Mouse (Mus musculus) macrophage (primary cell): ENCODE measurements around the gene Serpinb7. TPM values are rescaled to one million over a fixed set of nuclear protein-coding genes. Genes with fewer than 3 reads are reported as not detected.

Experiments used
- H3K27ac ChIP-seq: fragments of 350-480 bp; formaldehyde crosslinking; 2 replicates; pipeline ENCODE4 v1.9.0; 2021
- H3K36me3 ChIP-seq: fragments of 350-480 bp; formaldehyde crosslinking; 2 replicates; pipeline ENCODE4 v1.9.0; 2021; ENCODE audit errors: inconsistent target
- H3K4me3 ChIP-seq: fragments of 350-480 bp; formaldehyde crosslinking; 2 replicates; pipeline ENCODE4 v1.9.0; 2021; ENCODE audit errors: inconsistent target
- H3K79me2 ChIP-seq: fragments of 350-480 bp; formaldehyde crosslinking; 2 replicates; pipeline ENCODE4 v1.9.0; 2021; ENCODE audit errors: inconsistent target
- WGBS: methylation state at CpG from one replicate; pipeline ENCODE4 v1.1.7; 2026; ENCODE audit warnings: inconsistent platforms; ENCODE audit not compliant: missing documents; 5-methylcytosine and 5-hydroxymethylcytosine counted together
- polyA plus RNA-seq: library from polyadenylated mRNA; stranded (reverse); fragments of 250-400 nt; gene quantifications from 3 replicates; pipeline ENCODE4 v1.2.4, GENCODE M21; 2018; ENCODE audit warnings: inconsistent platforms
- total RNA-seq, 78 experiments: library from RNA; depleted of rRNA; stranded (reverse); fragments of 250-400 nt; gene quantifications; 1 replicate in 9 of 78; 2 replicates in 24 of 78; 3 replicates in 43 of 78; 4 replicates in 2 of 78; pipeline ENCODE4 v1.2.4; 2018; ENCODE audit warnings: inconsistent platforms in 56 of 78

The Serpinb7 gene
- total RNA-seq (2018; cell fraction: chromatin; rRNA removed), result not detected
- not detected for total RNA-seq (2018; cell fraction: cytosol; rRNA removed)
- not detected for total RNA-seq (2018; cell fraction: nucleus; rRNA removed)
- polyA plus RNA-seq, result not detected in 3 replicates

DNA sequence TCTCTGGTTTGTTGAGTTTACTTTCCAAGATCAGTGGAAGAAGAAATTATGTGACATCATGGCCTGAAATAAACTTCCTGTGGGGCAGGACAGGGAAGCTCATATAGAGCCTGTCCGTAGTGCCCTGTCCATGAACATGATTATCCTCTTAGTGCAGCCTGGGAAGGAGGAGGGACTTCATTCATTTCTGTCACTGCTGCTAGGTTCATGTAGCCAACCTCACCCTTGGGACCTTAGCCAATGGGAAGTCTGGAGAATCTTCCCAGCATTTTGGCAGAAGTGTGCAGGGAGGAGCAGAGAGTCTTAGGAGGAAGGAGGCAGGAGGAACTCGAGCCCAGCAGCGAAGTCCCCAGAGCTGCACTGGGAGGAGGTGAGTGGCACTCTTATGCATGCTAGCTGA, at the start of gene Serpinb7:
Gene Serpinb7 (plus strand): TSS at position 301 of the 400 bp plus-strand sequence.
- Histone ChIP-seq H3K36me3 (no peaks in the 10 kb centered on the region), H3K27ac (no peak within 1 kb of the TSS), H3K4me3 (no peak within 1 kb of the TSS), H3K79me2 (no peaks in the 10 kb centered on the region)
- WGBS, result 71% methylated on average over 3 of the region's 3 CpGs

DNA sequence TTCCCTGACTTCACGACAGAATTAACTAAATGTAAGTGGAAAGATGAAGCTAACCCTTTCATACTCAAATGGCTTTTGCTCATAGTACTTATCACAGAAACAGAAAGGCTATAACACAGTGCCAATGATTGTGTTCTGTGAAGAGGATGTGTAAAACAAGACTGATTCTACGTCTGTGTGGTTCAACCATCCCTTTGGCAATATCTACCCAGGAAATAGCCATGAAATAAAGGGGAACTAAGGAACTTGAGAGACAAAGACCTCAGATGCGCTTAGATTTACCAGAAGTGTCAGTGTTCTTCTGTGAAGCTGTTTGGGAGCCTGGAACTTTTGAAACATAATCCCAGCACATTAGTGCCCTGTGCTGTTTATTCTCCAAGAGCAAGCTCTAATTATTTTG, 49.1 kb upstream of the Serpinb7 start:
- Histone ChIP-seq H3K4me3 (no peak overlapping the region), H3K79me2 (no peaks in the 10 kb centered on the region), H3K27ac (no peak overlapping the region), H3K36me3 (no peaks in the 10 kb centered on the region)
- 31% methylated on average over 3 of the region's 3 CpGs for WGBS

DNA sequence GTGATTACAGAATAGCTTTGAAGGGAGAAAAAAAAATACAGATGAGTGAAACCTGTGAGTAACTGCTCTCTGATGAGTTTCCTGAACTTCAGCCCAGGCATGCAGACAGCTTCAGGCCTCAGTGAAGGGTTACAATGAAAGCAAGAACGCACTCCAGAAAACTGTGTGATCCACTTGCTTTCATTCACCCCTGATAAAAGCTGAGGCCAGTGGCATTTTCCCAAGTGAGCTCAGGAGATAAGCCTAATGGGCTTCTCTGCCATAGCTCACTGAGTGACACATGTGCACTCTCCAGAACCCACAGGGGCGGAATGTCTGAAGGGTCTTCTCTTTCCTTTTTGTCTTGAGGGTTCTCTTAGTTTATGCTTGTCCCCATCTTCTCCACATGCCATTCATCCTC, 48.3 kb upstream of the Serpinb7 start:
- no peak overlapping the region for H3K27ac ChIP-seq
- no peaks in the 10 kb centered on the region for H3K79me2 ChIP-seq
- no peaks in the 10 kb centered on the region for H3K36me3 ChIP-seq
- no peak overlapping the region for H3K4me3 ChIP-seq
- 96% methylated on average over 2 of the region's 2 CpGs for WGBS

DNA sequence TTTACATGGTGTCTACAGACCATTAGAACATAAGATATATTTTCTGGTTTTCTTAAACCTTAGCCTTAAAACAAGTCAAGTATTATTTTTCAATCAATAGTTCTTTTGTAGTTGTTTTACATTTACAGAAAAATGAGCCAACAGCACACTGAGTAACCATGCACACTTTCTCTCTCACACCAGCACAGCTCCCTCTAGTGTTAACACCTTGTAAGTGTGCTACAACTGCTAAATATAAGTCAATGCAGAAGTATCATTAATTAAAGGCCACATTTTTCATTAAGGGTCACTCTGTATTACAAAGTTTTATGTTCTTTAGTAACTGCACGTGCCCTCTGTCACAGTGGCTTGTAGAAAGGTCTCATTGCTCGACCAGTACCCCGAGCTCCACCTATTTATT, 46.4 kb upstream of the Serpinb7 start:
- H3K27ac ChIP-seq, result no peak overlapping the region
- H3K4me3 ChIP-seq, result no peak overlapping the region
- no peaks in the 10 kb centered on the region for H3K79me2 ChIP-seq
- WGBS, result 63% methylated on average over 3 of the region's 3 CpGs
- H3K36me3 ChIP-seq, result no peaks in the 10 kb centered on the region

DNA sequence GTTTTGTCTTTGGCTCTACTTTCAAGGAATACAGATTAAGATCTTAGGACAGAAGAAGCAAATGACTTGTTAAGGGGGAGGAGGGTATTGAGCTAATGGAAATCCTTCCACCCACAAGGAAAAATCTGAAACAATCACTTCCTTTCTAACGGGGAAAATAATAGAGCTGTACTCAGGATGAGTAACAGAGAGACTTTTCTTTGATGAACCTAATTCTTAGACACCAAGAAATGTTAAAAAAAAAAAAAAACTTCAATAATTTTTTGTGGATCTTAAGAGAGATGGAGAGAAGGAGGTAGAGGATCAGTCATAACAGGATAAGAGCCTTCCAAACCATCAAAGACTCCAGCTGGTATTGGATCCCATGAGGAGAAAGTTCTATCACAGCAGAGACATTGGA, 38.6 kb upstream of the Serpinb7 start, which contains the start of gene Serpinb11:
Gene Serpinb11 (plus strand): TSS at position 301 of the 400 bp plus-strand sequence.
- WGBS, result 83% methylated on average over 1 of the region's 1 CpGs
- Histone ChIP-seq H3K36me3 (no peaks in the 10 kb centered on the region), H3K79me2 (no peaks in the 10 kb centered on the region), H3K4me3 (no peak within 1 kb of the TSS), H3K27ac (no peak within 1 kb of the TSS)

DNA sequence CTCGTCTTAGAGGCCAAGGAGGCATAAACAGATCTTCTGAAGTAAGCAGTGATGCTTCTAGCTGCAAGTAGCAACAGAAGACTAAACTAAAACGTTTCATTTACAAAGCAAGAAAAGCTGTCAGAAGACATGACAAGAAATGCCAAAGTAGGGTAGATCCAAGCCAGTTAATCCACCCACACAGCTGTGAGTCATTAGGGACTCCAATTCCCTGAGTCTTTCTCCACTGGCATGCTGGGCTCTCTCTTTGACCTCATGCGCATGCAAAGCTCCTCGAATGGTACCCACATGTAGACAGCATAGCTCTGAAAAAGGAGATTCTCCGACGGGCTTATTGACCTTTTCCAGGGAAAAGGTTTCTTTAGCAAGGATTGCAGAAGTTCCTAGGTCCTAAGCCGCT, 33.5 kb upstream of the Serpinb7 start:
- no peaks in the 10 kb centered on the region for H3K36me3 ChIP-seq
- 84% methylated on average over 7 of the region's 7 CpGs for WGBS

DNA sequence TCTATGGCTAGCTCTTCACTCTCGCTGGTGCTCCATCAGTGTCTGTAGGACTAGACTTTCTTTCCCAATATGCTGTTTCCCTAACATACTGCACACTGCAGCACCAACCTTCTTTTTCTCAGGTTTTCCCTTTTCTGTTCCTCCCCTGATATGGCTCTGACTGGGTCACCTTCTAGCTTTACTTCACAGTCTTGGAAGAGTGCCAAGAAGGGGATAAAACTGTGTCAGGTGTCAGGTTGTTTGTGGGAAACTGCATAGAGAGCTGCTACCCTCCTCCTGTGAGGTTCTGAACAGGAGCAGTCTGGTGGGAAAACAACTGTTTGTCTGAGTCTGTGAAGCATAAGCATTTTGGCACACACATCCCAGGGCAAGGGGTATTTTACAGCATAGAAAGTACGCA, 30.5 kb upstream of the Serpinb7 start:
- no peaks in the 10 kb centered on the region for H3K79me2 ChIP-seq
- 92% methylated on average over 2 of the region's 2 CpGs for WGBS
- H3K4me3 ChIP-seq, result no peak overlapping the region
- H3K27ac ChIP-seq, result no peak overlapping the region
- H3K36me3 ChIP-seq, result no peaks in the 10 kb centered on the region

More for the DNA sequence above, 33.5 kb upstream of the Serpinb7 start:
- Histone ChIP-seq H3K27ac (no peak overlapping the region), H3K79me2 (no peaks in the 10 kb centered on the region), H3K4me3 (no peak overlapping the region)

DNA sequence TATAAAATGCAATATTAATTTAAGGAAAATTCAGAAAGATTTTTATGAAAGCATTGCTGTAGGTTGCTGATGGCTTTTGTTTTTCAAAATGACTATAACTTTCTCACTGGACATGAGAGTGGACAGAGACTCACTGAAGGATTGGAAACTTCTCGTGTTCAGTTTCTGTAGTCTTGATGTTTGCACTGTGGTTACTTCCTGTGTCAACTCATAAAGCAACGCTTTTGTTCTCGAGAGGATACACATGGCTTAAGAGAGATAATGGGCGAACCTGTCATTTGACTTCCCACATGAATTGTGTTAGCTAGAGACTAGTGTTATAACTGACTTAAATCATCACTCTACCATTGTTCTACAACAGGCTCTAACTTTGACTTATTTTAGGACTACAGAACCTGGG, 22.5 kb upstream of the Serpinb7 start:
- no peaks in the 10 kb centered on the region for H3K36me3 ChIP-seq
- no peak overlapping the region for H3K27ac ChIP-seq
- H3K79me2 ChIP-seq, result no peaks in the 10 kb centered on the region
- H3K4me3 ChIP-seq, result no peak overlapping the region
- WGBS, result 19% methylated on average over 4 of the region's 4 CpGs

DNA sequence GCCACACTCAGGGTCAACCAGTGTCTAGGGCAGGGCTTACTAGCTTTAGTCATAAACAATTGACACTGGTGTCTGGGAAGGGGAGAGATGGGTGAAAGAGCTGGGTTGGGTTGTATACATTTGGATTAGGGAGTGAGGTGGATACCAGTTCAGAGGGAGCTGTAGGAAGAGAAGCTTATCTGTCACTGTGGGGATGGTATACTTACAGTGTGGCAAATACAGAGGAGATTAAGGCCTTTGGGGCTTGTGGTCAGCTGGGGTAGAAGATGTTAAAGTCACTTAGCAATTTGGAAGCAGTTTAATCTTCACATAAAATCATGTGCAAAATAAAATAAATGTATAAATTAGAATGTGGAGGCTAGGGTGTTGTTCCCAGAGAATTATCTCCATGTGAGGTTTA, 21.1 kb upstream of the Serpinb7 start:
- no peaks in the 10 kb centered on the region for H3K36me3 ChIP-seq
- no peak overlapping the region for H3K27ac ChIP-seq
- H3K79me2 ChIP-seq, result no peaks in the 10 kb centered on the region
- H3K4me3 ChIP-seq, result no peak overlapping the region

DNA sequence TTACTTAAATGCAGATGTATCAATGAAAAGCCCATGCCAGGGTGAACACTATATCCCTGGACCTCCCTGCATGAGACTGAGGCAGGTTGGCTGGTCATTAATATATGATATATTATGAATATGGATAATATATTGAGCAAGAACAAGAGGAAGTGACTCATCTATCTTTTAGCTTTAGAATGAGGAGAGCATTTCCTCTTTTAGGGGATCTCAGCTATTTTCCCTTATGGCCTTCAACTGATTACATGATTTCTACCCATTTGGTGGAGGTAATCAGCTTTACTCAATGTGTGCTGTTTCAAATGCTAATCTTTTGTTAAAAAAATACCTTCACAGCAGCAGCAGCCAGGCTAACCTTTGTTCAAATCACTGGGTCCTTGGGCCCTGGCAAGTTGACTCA, 18.0 kb upstream of the Serpinb7 start:
- Histone ChIP-seq H3K27ac (0 out of 2 replicates have a peak overlapping the region, but pooled peaks have one; percentile 13), H3K79me2 (no peaks in the 10 kb centered on the region), H3K4me3 (no peak overlapping the region), H3K36me3 (no peaks in the 10 kb centered on the region)

DNA sequence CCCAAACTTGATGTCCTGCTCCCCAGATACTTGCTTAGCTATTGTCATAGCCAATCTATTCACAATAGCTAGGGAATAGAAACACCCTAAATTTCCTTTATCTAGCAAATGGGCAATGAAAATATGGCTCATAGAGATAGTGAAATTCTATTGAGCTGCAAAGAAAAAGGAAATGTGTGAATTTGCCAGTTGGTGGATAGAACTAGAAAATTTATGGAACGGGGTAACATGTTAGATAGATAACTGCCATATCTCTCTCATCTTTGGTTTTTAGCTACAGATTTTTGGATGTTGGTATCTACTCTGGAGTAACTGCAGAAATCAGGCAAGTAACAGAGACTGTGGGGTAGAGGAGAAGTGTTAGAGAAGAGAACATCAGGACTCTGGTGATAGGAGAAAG, 17.1 kb upstream of the Serpinb7 start:
- 100% methylated on average over 1 of the region's 1 CpGs for WGBS
- no peak overlapping the region for H3K4me3 ChIP-seq

DNA sequence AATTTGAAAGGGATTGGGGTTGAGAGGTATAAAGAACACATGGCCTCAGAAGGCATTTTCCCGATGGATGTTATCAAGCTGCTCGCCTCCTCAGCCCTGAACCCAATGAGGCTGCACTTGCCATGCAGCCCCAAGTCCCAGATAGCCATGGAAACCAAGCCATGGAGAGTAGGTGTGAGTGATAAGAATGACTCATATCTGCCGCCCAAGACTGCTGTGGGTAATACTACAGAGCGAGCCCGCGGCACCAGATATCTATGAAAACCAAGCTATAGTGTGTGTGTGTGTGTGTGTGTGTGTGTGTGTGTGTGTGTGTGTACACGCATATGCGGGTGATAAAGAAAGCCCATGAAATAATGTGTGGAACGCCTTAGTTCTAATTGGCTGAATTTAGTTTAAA, 14.9 kb upstream of the Serpinb7 start:
- Histone ChIP-seq H3K4me3 (no peak overlapping the region), H3K79me2 (no peaks in the 10 kb centered on the region), H3K36me3 (no peaks in the 10 kb centered on the region), H3K27ac (no peak overlapping the region)
- WGBS, result 92% methylated on average over 9 of the region's 9 CpGs

More for the DNA sequence above, 17.1 kb upstream of the Serpinb7 start:
- H3K79me2 ChIP-seq, result no peaks in the 10 kb centered on the region
- no peak overlapping the region for H3K27ac ChIP-seq
- no peaks in the 10 kb centered on the region for H3K36me3 ChIP-seq

DNA sequence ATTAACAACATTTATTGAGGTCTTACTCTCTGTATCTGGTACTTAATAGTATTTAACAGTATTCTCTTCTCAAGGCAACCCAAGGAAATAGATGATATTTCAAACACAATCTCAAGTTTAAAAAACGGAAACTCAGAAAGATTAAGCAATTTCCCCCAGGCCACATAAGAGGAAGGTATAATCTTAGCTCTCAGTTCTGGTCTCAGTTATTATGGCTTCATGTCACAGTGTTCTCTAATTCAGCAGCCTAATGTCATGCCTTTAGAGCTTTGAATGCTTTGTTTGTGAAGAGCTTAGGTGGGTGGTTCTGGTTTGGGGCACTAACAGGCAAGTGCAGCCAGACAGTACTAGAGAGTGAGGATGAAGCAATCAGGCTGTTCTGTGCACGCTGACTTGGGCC, 9.7 kb upstream of the Serpinb7 start:
- Histone ChIP-seq H3K36me3 (no peaks in the 10 kb centered on the region), H3K4me3 (no peak overlapping the region), H3K79me2 (no peaks in the 10 kb centered on the region), H3K27ac (peak overlapping the region; percentile 65)
- WGBS, result 0% methylated on average over 2 of the region's 2 CpGs

DNA sequence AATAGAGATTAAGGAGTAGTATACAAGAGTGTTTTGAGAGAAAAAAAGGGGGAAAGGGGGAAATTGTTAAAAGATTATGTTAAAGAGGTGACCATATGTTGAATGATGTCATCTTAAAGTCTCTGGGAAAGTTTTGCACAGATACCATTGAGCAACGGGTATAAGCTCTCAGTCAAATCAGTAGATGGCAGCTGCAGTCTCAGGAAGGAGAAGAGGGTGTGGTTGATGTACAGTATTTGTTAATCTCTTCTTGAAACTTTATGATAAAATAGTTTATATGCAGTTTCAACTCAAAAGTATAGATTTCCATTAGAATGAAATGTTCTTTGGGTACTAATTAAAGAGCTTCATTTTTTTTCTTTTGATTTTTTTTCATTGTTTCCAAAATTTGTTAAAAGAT, 2.0 kb upstream of the Serpinb7 start:
- H3K79me2 ChIP-seq, result no peaks in the 10 kb centered on the region
- WGBS, result 21% methylated on average over 1 of the region's 1 CpGs
- H3K27ac ChIP-seq, result no peak overlapping the region
- no peaks in the 10 kb centered on the region for H3K36me3 ChIP-seq
- no peak overlapping the region for H3K4me3 ChIP-seq

DNA sequence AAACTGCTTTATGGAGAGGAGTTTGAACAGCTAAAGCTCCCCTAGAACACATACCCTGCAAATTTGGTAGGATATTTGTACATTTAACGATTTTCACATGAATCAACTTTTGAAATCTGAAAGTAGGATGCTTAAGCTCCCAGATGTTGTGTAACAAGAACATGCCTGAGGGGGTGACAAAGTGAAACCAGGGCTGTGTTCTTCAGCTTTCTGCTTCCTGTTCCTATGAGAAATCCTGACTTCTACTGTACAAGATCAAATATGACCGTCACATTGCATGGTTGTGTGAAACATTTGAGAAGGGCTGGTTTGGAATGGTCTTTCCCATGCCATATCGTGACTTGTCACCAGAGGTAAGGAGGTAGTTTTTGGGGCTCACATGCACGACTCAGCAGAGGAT, 2.6 kb downstream of the Serpinb7 start:
- Histone ChIP-seq H3K4me3 (no peak overlapping the region), H3K79me2 (no peaks in the 10 kb centered on the region), H3K27ac (no peak overlapping the region), H3K36me3 (no peaks in the 10 kb centered on the region)
- 57% methylated on average over 4 of the region's 4 CpGs for WGBS

DNA sequence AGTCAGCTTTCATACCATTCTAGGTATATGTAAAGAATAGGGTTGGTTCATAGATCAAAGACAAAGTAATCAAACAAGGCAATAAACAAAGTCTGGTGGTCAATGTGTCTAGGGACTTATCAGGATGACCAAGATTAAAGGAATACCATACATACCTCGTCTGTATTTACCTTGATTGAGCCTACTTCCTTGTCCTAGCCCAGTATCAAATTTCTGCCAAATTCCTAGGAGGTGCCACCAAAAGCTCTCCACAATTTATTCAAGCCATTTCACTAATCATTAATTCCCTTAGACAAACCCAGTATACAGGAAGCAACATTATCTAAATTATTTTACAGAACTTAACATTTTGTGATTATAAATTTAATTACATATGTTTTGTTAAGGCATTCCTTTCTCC, 15.2 kb downstream of the Serpinb7 start:
- Histone ChIP-seq H3K79me2 (no peaks in the 10 kb centered on the region), H3K4me3 (no peak overlapping the region), H3K36me3 (no peaks in the 10 kb centered on the region), H3K27ac (no peak overlapping the region)
- 33% methylated on average over 1 of the region's 1 CpGs for WGBS
